Mouse (Mus musculus) erythroblast, embryonic 14.5 days (primary cell): ENCODE measurements around the gene Mlph.

Source experiments
- GATA1 ChIP-seq: IDR thresholded peaks from 2 replicates; pipeline ENCODE4 v1.6.1; 2012; ENCODE audit warnings: low read length, inconsistent platforms, mixed read lengths
- TAL1 ChIP-seq: IDR thresholded peaks from 3 replicates; pipeline ENCODE4 v1.6.1; 2012; ENCODE audit warnings: low read length, inconsistent platforms, mixed read lengths

DNA sequence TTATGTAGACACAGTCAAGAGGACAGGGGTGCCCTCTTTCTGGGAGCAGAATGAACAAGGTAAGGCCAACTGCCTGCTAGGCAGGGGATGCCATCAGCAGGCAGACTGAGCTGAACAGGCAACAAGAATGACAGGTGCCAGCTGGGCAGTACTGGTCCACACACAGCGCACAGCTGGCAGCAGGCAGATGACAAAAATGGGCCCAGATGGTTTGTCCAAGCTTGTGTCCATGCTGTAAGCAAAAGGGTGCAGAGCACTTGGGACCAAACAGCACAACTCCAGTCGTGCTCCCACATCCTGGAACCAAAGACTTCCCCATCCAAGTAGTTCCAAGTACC is 58.7 kb downstream of the Mlph start:
- TF ChIP-seq GATA1 (no peak), TAL1 (no peak)
